Mouse (Mus musculus): ENCODE measurements at regions not wholly inside any gene's neighbourhood (a gene's known extent, or its start where the extent isn't known, plus 50 kb on each side); places are given as distances from the start of the nearest gene placed in this dataset.

- DNase-seq: no peak
Measured at GRCm38 (mm10) chr1:125307223-125307622, 128.3 kb downstream of the Actr3 start.

- no peak for DNase-seq
Measured at GRCm38 (mm10) chr1:125298520-125299090, 136.9 kb downstream of the Actr3 start.

- no peak for DNase-seq
Measured at GRCm38 (mm10) chr1:125295646-125296045, 139.9 kb downstream of the Actr3 start.

DNA sequence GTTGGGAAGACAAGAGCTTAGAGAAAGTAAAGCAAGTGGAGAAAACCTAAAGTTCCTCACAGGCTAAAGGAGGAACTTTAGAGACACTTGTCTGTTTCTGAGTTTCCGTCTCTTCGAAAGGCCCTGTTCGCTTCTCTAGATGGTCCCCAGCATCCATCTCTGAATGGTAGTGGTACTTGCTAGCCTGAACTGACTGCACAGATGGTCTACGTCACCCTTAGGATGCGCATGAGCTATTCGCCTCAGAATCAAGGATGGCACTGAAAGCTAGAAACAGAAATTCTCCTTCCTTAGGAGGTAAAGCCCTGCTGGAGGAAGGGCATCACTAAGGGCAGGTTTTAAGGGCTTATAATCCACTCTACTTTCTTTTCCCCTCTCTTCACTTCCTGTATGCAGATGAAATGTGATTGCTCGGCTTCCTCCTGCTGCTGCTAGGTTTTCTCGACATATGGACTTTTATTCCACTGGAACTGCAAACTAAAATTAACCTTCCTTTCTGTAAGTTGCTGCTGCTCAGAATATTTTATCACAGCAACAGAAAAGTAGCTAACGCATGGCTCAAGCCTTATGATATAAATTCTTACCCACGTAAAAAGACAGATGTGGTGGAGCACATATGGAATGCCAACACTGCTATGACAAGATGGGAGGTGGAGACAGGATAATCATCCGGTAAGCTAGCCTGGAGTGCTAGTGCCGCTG is 145.1 kb downstream of the Actr3 start:
- DNase-seq: no peak

- no peak for DNase-seq
Measured at GRCm38 (mm10) chr1:125286347-125286746, 149.2 kb downstream of the Actr3 start.

- no peak for DNase-seq
Measured at GRCm38 (mm10) chr1:125284693-125285092, 150.8 kb downstream of the Actr3 start.

GRCm38 (mm10) chr1:125273752-125274151 is 161.8 kb downstream of the Actr3 start:
- DNase-seq: no peak

GRCm38 (mm10) chr1:125263684-125264083 is 171.8 kb downstream of the Actr3 start:
- peak in 1 of 2 experiments; percentile 16 for DNase-seq

- DNase-seq: no peak
Measured at GRCm38 (mm10) chr1:125263068-125263467, 172.5 kb downstream of the Actr3 start.

GRCm38 (mm10) chr1:125242345-125242744 is 193.2 kb downstream of the Actr3 start:
- no peak for DNase-seq

- no peak for DNase-seq
Measured at GRCm38 (mm10) chr1:125241717-125242116, 193.8 kb downstream of the Actr3 start.

GRCm38 (mm10) chr1:125237595-125237988 is 197.9 kb downstream of the Actr3 start:
- no peak for DNase-seq

GRCm38 (mm10) chr1:125236948-125237594 is 198.5 kb downstream of the Actr3 start:
- no peak for DNase-seq

DNA sequence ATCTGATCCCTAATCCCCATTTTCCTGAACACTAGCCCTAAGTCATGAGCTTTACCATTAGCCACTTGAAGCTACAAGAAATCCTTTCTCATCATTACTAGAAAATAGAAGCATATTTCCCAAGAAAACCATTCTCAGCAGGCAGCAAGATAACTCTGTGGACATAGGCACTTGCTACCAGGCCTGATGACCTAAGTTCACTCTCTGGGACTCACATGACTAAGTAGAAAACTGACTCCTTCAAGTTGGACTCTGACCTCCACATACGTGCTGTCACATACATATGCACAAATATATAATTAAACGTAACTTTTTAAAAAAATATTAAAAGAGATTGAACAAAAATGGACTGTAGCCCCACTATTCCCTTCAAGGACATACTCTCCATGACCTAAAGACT is 200.8 kb downstream of the Actr3 start:
- no peak for DNase-seq

DNA sequence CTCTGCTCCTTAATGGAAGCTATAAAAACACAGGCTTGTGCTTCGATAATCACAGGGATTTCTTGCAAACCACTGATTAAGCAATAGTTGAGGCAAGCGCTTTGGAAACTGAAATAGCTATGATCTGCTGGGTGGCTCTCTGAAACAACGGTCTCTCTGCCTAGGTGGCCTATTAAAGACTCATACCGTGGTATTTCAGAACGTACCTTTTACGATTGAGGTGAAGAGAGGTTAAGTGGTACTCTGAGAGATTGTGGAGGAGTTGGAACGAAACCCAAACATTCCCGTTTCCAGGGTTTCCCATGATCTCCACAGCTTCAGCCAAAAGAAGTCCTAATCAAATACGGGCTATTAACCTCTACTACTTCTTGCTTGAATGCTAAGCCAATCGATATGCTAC is 212.2 kb downstream of the Actr3 start:
- DNase-seq: no peak

DNA sequence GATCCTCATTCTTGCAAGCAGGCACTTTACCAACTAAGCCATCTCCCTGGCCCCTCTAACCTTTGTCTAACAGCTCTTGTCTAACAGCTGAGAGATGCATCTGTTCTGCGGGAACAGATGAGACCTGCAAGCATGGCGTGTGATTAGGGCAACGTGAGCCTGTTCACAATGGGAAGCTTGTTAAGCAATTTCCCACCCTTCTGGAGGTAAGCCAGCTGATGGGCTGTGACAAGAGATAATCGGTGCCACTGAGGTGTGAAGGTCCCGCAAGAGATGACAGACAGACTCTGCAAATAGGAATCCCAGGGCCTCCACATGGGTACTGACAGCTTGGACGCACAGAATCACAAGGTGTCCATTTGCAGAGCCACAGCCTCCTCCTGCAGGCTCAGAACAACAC is 219.3 kb downstream of the Actr3 start:
- no peak for DNase-seq

DNA sequence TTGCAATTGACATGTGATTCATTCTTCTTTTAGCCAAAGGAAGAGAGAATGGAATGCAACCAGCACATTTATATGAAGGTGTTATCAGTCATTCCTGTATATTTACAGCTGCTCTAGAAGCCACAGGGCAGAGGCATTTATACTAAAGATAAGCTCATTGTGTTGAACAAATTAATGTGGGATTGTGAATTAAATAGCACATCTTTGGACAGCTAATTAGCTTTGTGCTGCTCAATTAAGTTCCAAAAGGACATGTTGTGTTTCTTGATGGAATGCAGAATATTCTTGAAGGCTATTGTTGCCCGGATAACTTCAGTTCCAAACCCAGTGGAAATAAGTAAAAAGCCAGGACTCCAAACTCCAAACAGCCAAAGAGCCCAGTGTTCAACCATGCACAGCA is 248.4 kb downstream of the Actr3 start:
- no peak for DNase-seq

DNA sequence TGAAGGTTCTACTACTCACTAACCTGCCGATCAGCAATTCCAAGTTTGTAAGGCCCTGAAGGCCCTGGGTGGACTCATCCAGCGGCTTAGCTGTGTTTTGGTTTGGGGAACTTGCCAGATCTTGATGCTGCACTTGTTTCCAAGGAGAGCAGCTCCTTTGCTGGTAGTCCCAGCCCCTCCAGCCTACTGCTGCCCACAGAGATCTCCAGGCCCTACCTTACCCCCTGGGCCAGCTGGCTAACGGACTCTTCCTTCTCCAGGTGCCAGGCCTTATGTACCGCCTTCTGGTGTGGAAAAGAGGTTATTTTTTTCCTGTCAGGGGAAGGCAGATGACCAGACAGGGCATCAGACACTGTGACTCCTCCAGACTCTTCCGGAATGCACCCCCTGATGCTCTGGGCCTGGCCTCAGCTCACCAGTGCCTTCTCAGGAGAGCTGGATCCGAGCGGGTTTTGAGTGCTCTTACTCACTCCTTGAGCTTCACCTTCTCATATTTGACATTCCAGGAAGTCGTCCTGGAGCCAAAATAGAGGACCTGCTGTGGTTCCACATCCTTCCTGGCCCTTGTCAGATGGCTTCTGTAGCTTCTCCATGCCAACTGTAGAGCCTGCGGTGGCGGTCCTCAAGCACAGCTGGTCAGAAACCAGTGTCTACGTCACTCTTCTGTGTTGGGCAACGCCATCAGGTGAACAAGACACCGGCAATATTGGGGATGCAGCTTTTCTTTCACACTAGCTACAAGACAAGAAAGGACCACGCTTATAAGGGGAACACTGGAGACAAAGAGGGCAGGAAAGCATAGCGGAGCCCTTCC is 259.2 kb downstream of the Actr3 start:
- no peak for DNase-seq

DNA sequence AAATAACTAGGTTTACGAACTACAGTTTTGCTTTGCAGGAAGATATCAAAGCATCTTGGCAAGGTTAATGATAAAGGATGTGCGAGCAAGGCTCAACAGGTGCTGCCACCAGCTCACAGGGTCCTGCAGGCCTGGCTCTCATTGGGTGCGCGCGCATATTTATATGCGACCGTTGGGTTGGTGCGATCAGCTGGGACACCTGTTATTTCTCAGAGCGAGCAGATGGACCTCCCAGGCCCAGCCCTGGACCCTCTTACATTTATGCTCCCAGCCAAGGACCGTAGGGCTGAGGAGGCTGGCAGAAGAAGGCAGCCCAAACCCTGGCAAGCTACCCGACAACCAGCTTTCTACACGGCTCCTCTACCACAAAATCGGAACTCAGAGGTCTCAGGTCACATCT is 260.8 kb downstream of the Actr3 start:
- no peak for DNase-seq

- DNase-seq: no peak
Measured at GRCm38 (mm10) chr1:125172474-125172873, 263.1 kb downstream of the Actr3 start.

- no peak for DNase-seq
Measured at GRCm38 (mm10) chr1:125165226-125165625, 270.3 kb downstream of the Actr3 start.

GRCm38 (mm10) chr1:125158481-125158880 is 277.0 kb downstream of the Actr3 start:
- DNase-seq: no peak

DNA sequence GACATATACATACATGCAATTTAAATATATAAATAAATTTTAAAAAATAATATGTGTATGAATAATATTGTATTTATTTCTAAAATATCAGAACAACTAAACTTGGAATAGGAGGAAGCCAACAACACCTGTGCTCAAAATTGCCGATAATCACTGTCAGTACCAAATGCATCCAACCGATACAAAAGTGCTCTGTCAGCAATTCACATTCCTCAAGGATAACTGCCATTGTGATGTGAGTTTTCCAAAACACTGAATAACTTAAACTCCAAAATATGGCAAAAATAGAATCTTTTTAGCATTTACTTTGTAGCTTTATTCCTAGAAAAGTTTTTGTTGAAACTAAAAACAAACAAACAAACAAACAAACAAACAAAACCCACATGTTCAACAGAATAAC is 279.4 kb downstream of the Actr3 start:
- no peak for DNase-seq
